Mouse (Mus musculus) intestine, embryonic 16.5 days (tissue): ENCODE measurements around the gene Hoxa5. TPM values are rescaled to one million over a fixed set of nuclear protein-coding genes. Genes with fewer than 3 reads are reported as not detected.

Experiments
- ATAC-seq: fragments of 200-750 bp; cut with Nextera tagmentation; 2 replicates; pipeline ENCODE4 v1.8.0; 2017; ENCODE audit warnings: moderate TSS enrichment, moderate library complexity
- H3K27ac ChIP-seq: fragments of 300-500 bp; sonication (generic); 2 replicates; pipeline ENCODE4 v1.5.1; 2014; ENCODE audit warnings: mild to moderate bottlenecking, low read length
- H3K27me3 ChIP-seq: fragments of 300-500 bp; sonication (generic); replicated peaks from 2 replicates; pipeline ENCODE4 v1.6.1; 2014; ENCODE audit warnings: low read length, control low read depth, mixed read lengths; ENCODE audit not compliant: control insufficient read depth, insufficient read depth
- H3K36me3 ChIP-seq: fragments of 300-500 bp; sonication (generic); 2 replicates; pipeline ENCODE4 v1.6.1; 2014; ENCODE audit warnings: low read length, control low read depth; ENCODE audit not compliant: control insufficient read depth, insufficient read depth
- H3K4me1 ChIP-seq: fragments of 300-500 bp; sonication (generic); 2 replicates; pipeline ENCODE4 v1.6.1; 2014; ENCODE audit warnings: low read length, control low read depth, mixed read lengths; ENCODE audit not compliant: control insufficient read depth, insufficient read depth
- H3K4me2 ChIP-seq: fragments of 300-500 bp; sonication (generic); 2 replicates; pipeline ENCODE4 v1.6.1; 2014; ENCODE audit warnings: low read depth, low read length, control low read depth
- H3K4me3 ChIP-seq: fragments of 300-500 bp; sonication (generic); 2 replicates; pipeline ENCODE4 v1.5.1; 2014; ENCODE audit warnings: mild to moderate bottlenecking, low read length
- H3K9ac ChIP-seq: fragments of 300-500 bp; sonication (generic); 2 replicates; pipeline ENCODE4 v1.6.1; 2014; ENCODE audit warnings: low read depth, low read length
- H3K9me3 ChIP-seq: fragments of 300-500 bp; sonication (generic); 2 replicates; pipeline ENCODE4 v1.6.1; 2016; ENCODE audit warnings: low read length, control low read depth; ENCODE audit not compliant: control insufficient read depth
- WGBS: fragments of 180-500 bp; shearing (Covaris S2); extraction: QIAGEN DNeasy Blood & Tissue Kit; methylation state at CpG from one replicate; pipeline ENCODE4 v1.1.7; 2014; 5-methylcytosine and 5-hydroxymethylcytosine counted together
- polyA plus RNA-seq: library from polyadenylated mRNA; unstranded; fragments of >200 nt; fragmentation: Nextera tagmentation; extraction: Ambion mirVana; gene quantifications from 2 replicates; pipeline ENCODE4 v1.2.1, GENCODE M21; 2015

Hoxa5 gene
- polyA plus RNA-seq, 1 experiment from 2014 or later = 15.3 TPM

DNA sequence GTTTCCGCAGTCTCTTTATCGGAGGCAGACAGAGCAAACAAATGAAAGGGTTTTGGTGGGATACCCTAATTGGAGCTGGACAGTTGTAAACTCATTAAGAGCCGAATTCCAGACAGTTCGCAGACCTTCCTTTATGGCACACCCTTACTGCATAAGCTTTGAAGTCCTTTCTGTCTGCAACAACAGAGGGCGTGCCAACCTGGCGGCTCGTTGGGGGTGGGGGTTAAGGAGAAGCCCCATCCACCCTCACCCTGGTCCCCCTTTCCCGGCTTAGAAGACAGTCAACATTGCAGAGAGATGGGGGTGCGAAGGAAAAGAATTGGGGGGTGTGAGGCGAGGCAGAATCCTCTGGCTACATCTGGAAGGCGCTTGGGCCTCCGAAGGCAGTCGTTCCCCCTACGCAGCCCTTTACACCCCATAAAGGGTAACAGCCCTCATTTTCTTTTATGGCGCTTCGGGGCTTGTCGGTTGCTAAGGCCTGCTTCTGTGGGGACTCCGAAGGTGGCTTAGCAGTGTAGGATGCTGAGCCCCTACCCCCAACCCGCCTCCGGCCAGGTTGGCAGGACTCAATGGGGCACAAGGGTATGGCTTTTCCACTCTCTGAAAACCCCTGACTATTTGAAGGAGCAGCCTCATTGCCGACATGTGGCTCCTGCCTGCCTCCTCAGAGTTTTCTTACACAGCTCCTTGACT is 17.8 kb upstream of the Hoxa5 start:
- Histone ChIP-seq H3K9me3 (no peaks in the 10 kb centered on the region), H3K4me1 (peaks cover 8% of the 10 kb centered on the region), H3K27me3 (peaks cover 85% of the 10 kb centered on the region), H3K4me2 (peak overlapping the region; percentile 91), H3K27ac (no peak overlapping the region), H3K36me3 (no peaks in the 10 kb centered on the region), H3K4me3 (peak overlapping the region; percentile 58), H3K9ac (peak overlapping the region; percentile 44; the same call in 1 of the 2 replicates)
- peak; percentile 9; the same call in 1 of the 2 replicates for ATAC-seq
- 15% methylated on average over 21 of the region's 21 CpGs for whole genome bisulfite sequencing

- peak; percentile 59 for ATAC-seq
- under 1% methylated on average over 46 of the region's 46 CpGs for WGBS
- Histone ChIP-seq H3K9me3 (no peaks in the 10 kb centered on the region), H3K4me1 (peaks cover 13% of the 10 kb centered on the region), H3K9ac (peak within 1 kb of the TSS; percentile 70), H3K4me3 (peak within 1 kb of the TSS; percentile 58), H3K4me2 (peak within 1 kb of the TSS; percentile 91), H3K27me3 (peaks cover 85% of the 10 kb centered on the region), H3K27ac (peak within 1 kb of the TSS; percentile 57), H3K36me3 (no peaks in the 10 kb centered on the region)
Measured at GRCm38 (mm10) chr6:52221337-52221992, 17.1 kb upstream of the Hoxa5 start, which contains the start of gene Hoxa7. TSS of gene Hoxa7 (minus strand) at chr6:52221854.

- H3K36me3 ChIP-seq = no peaks in the 10 kb centered on the region
- H3K9me3 ChIP-seq = no peaks in the 10 kb centered on the region
- H3K4me2 ChIP-seq = peak overlapping the region; percentile 91
- peak overlapping the region; percentile 70 for H3K9ac ChIP-seq
- 24% methylated on average over 12 of the region's 12 CpGs for WGBS
- H3K27ac ChIP-seq = no peak overlapping the region; the same call in 1 of the 2 replicates
- H3K4me3 ChIP-seq = peak overlapping the region; percentile 58
- ATAC-seq = no peak
- H3K27me3 ChIP-seq = peaks cover 85% of the 10 kb centered on the region
- peaks cover 16% of the 10 kb centered on the region for H3K4me1 ChIP-seq
Measured at GRCm38 (mm10) chr6:52220865-52221310, 16.5 kb upstream of the Hoxa5 start.

- ATAC-seq = no peak
- WGBS = 37% methylated on average over 32 of the region's 32 CpGs
- H3K9me3 ChIP-seq = no peaks in the 10 kb centered on the region
- peaks cover 84% of the 10 kb centered on the region for H3K27me3 ChIP-seq
- H3K27ac ChIP-seq = peak overlapping the region; percentile 37
- peak overlapping the region; percentile 58 for H3K4me3 ChIP-seq
- H3K9ac ChIP-seq = peak overlapping the region; percentile 56
- H3K36me3 ChIP-seq = no peaks in the 10 kb centered on the region
- H3K4me2 ChIP-seq = peak overlapping the region; percentile 91
- H3K4me1 ChIP-seq = peaks cover 20% of the 10 kb centered on the region
Measured at GRCm38 (mm10) chr6:52220003-52220864, 15.8 kb upstream of the Hoxa5 start.

- WGBS = 48% methylated on average over 9 of the region's 9 CpGs
- H3K4me1 ChIP-seq = peaks cover 20% of the 10 kb centered on the region
- no peak overlapping the region for H3K9ac ChIP-seq
- H3K4me2 ChIP-seq = no peak overlapping the region
- no peaks in the 10 kb centered on the region for H3K9me3 ChIP-seq
- no peak overlapping the region for H3K4me3 ChIP-seq
- no peaks in the 10 kb centered on the region for H3K36me3 ChIP-seq
- peaks cover 86% of the 10 kb centered on the region for H3K27me3 ChIP-seq
- ATAC-seq = no peak
- H3K27ac ChIP-seq = no peak overlapping the region; the same call in 1 of the 2 replicates
Measured at GRCm38 (mm10) chr6:52219234-52219942, 15.0 kb upstream of the Hoxa5 start.

- H3K4me1 ChIP-seq = peaks cover 21% of the 10 kb centered on the region
- H3K9ac ChIP-seq = 0 out of 2 replicates have a peak overlapping the region, but pooled peaks have one; percentile 63
- H3K36me3 ChIP-seq = no peaks in the 10 kb centered on the region
- 28% methylated on average over 14 of the region's 14 CpGs for WGBS
- H3K4me2 ChIP-seq = no peak overlapping the region
- ATAC-seq = no peak
- no peak overlapping the region for H3K27ac ChIP-seq
- no peaks in the 10 kb centered on the region for H3K9me3 ChIP-seq
- H3K4me3 ChIP-seq = no peak overlapping the region
- H3K27me3 ChIP-seq = peaks cover 84% of the 10 kb centered on the region
Measured at GRCm38 (mm10) chr6:52218643-52219215, 14.3 kb upstream of the Hoxa5 start.

DNA sequence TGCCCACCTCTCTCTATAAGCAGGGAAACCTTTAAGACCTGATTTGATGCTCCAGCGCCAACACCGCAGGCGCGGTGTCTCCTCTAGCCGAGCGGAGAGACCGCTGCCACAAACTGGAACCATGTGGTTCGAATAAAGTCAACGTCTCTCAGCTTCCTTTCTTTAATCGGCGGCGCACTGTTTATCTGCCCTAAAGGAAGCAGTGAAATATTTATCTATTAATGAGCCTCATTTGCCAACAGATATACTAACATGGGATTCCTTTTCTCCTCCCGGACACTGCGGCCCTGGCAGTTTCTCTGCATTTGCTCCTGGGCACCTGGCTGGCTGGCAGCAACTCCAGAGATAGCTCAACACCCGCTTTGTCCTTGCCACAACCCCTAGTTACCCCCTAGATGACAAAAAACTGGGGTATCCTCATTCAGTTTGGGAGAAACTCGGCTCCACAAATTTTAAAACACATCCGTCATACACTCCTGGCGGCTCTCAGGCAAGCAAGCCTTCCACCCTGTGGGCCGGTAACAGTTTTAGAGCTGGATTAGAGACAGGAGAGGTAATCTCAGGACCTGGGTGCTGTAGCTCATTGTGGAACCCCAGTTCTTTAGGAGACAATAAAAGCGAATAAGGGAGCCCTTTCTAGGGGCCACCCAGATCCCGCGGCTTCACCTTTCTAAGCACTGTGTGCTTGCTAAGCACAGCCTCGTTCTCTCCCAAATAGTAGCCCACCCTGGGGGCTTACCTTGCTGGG is 13.7 kb upstream of the Hoxa5 start:
- Histone ChIP-seq H3K36me3 (no peaks in the 10 kb centered on the region), H3K27ac (0 out of 2 replicates have a peak overlapping the region, but pooled peaks have one; percentile 12), H3K4me2 (peak overlapping the region; percentile 75), H3K4me1 (peaks cover 24% of the 10 kb centered on the region), H3K9ac (peak overlapping the region; percentile 63), H3K9me3 (no peaks in the 10 kb centered on the region), H3K4me3 (peak overlapping the region; percentile 55), H3K27me3 (peaks cover 85% of the 10 kb centered on the region)
- WGBS = 19% methylated on average over 23 of the region's 23 CpGs
- ATAC-seq = no peak

GRCm38 (mm10) chr6:52217459-52217768 is 13.0 kb upstream of the Hoxa5 start:
- H3K36me3 ChIP-seq = no peaks in the 10 kb centered on the region
- H3K27ac ChIP-seq = no peak overlapping the region
- H3K9me3 ChIP-seq = no peaks in the 10 kb centered on the region
- WGBS = under 1% methylated on average over 25 of the region's 25 CpGs
- H3K27me3 ChIP-seq = peaks cover 81% of the 10 kb centered on the region
- H3K4me1 ChIP-seq = peaks cover 28% of the 10 kb centered on the region
- H3K4me3 ChIP-seq = peak overlapping the region; percentile 55
- H3K4me2 ChIP-seq = peak overlapping the region; percentile 75
- ATAC-seq = peak; percentile 47
- H3K9ac ChIP-seq = peak overlapping the region; percentile 63
